Mouse (Mus musculus) midbrain, embryonic 13.5 days (tissue): Measurements from ENCODE around the gene Adh1. TPM values are rescaled to one million over a fixed set of nuclear protein-coding genes. Genes with fewer than 3 reads are reported as not detected.

ENCODE experiments used
- ATAC-seq: fragments of 200-750 bp; cut with Nextera tagmentation; 2 replicates; pipeline ENCODE4 v1.8.0; 2017; ENCODE audit warnings: mild to moderate bottlenecking, moderate TSS enrichment, moderate library complexity
- H3K27ac ChIP-seq: fragments of 300-500 bp; sonication (generic); 2 replicates; pipeline ENCODE4 v1.5.1; 2015; ENCODE audit warnings: inconsistent platforms, mild to moderate bottlenecking, moderate library complexity
- H3K27me3 ChIP-seq: fragments of 300-500 bp; sonication (generic); 2 replicates; pipeline ENCODE4 v1.6.1; 2015; ENCODE audit warnings: mild to moderate bottlenecking, inconsistent platforms
- H3K36me3 ChIP-seq: fragments of 300-500 bp; sonication (generic); 2 replicates; pipeline ENCODE4 v1.6.1; 2015; ENCODE audit warnings: mild to moderate bottlenecking, inconsistent platforms
- H3K4me1 ChIP-seq: fragments of 300-500 bp; sonication (generic); replicated peaks from 2 replicates; pipeline ENCODE4 v1.6.1; 2015; ENCODE audit warnings: inconsistent platforms
- H3K4me2 ChIP-seq: fragments of 300-500 bp; sonication (generic); replicated peaks from 2 replicates; pipeline ENCODE4 v1.6.1; 2015; ENCODE audit warnings: moderate library complexity, mild to moderate bottlenecking, inconsistent platforms
- H3K4me3 ChIP-seq: fragments of 300-500 bp; sonication (generic); replicated peaks from 2 replicates; pipeline ENCODE4 v1.5.1; 2015; ENCODE audit warnings: mild to moderate bottlenecking, inconsistent platforms
- H3K9ac ChIP-seq: fragments of 300-500 bp; sonication (generic); replicated peaks from 2 replicates; pipeline ENCODE4 v1.6.1; 2015; ENCODE audit warnings: mild to moderate bottlenecking, inconsistent platforms
- H3K9me3 ChIP-seq: fragments of 300-500 bp; sonication (generic); 2 replicates; pipeline ENCODE4 v1.6.1; 2016; ENCODE audit warnings: mild to moderate bottlenecking, inconsistent platforms
- WGBS: fragments of 180-500 bp; shearing (Covaris S2); methylation state at CpG from one replicate; pipeline ENCODE4 v1.1.7; 2015; 5-methylcytosine and 5-hydroxymethylcytosine counted together
- polyA plus RNA-seq: library from polyadenylated mRNA; unstranded; fragments of >200 nt; fragmentation: Nextera tagmentation; extraction: Ambion mirVana; gene quantifications from 2 replicates; pipeline ENCODE4 v1.2.1, GENCODE M21; 2015

Gene Adh1
- 0.81 and 0.97 TPM in 2 replicates for polyA plus RNA-seq

DNA sequence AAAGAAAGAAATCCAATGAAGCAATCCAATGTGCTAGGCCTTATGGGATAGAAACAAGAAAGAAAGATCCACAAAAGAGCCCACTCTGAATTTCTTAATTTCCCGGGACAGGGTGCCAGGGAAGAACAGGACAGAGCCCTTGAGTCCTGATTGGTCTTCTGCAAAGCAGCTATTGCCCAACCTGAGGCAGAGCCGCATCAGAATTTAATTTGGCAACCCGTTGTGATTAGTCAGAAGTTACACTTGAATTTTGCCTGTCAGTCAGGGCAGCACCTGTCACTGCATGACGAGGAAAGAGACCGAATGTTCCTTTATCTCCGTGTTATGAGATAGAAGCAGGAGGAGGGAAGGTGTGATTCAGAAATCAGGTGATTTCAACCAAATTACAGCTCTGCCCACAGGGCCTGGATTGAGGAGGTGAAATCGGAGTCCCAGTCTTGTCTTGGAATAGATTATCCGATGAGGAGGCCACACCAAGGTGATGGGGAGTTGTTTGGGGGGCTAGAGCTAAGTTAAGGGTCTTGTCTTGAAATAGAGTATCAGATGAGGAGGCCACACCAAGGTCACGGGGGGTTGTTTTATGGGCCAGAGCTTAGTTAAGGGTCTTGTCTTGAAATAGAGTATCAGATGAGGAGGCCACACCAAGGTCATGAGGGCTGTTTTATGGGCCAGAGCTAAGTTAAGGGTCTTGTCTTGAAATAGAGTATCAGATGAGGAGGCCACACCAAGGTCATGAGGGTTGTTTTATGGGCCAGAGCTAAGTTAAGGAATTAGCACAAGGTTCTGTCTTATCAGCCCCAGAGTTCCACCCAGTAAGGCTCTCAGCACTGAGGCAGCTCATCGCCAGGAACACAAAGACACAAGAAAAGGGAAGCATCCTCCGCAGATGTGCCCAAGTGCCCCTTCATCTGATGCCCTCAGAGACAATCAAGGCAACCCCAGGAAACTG is at the start of gene Adh1:
Adh1 (plus strand) TSS at position 271 of the 949 bp plus-strand sequence.
- 90% methylated on average over 11 of the region's 11 CpGs for WGBS
- Histone ChIP-seq H3K36me3 (no peaks in the 10 kb centered on the region), H3K4me1 (no peaks in the 10 kb centered on the region), H3K27me3 (no peaks in the 10 kb centered on the region), H3K9me3 (no peaks in the 10 kb centered on the region), H3K9ac (no peak within 1 kb of the TSS), H3K27ac (no peak within 1 kb of the TSS), H3K4me2 (no peak within 1 kb of the TSS), H3K4me3 (no peak within 1 kb of the TSS)
- ATAC-seq: no peak

GRCm38 (mm10) chr3:138212431-138212951 is 48.3 kb upstream of the Adh1 start:
- Histone ChIP-seq H3K4me3 (no peak overlapping the region), H3K36me3 (no peaks in the 10 kb centered on the region), H3K4me2 (no peak overlapping the region), H3K4me1 (peaks cover 5% of the 10 kb centered on the region), H3K9ac (no peak overlapping the region), H3K27ac (no peak overlapping the region), H3K27me3 (no peaks in the 10 kb centered on the region), H3K9me3 (no peaks in the 10 kb centered on the region)
- WGBS: 94% methylated on average over 4 of the region's 4 CpGs
- no peak for ATAC-seq

DNA sequence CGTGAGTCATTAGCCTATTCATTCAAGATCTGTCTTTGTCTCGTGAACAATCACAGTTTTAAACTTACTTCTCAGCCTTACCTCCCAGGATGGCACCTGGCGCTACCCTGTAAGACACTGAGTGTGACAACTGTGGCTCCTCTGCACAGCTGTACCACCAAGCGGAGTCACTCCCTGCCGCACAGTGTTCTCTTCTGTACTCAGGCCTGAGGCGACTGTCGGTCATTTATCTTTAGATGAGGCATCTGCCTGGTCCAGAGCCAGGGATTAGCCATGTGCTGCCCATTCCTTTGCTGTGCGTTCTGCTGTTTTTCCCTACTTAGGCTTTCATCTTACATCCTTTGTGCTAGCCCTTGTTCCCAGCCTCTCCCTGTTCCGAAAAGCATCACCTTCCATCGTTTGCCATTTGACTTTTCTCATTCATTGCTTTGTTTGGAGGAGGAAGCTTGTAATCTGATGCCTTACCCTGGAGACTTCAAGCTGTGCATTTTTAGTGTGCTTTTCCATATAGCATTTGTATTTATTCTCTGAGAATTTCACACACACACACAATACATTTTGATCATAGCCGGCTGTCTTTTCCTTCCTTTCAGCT is 45.3 kb upstream of the Adh1 start:
- Histone ChIP-seq H3K4me2 (peak overlapping the region; percentile 9; the same call in 1 of the 2 replicates), H3K9ac (no peak overlapping the region), H3K36me3 (no peaks in the 10 kb centered on the region), H3K27ac (no peak overlapping the region), H3K4me3 (no peak overlapping the region), H3K27me3 (no peaks in the 10 kb centered on the region), H3K4me1 (peaks cover 5% of the 10 kb centered on the region), H3K9me3 (no peaks in the 10 kb centered on the region)
- ATAC-seq: peak; percentile 79
- 13% methylated on average over 11 of the region's 11 CpGs for WGBS

GRCm38 (mm10) chr3:138216091-138216490 is 44.7 kb upstream of the Adh1 start:
- ATAC-seq: no peak
- no peaks in the 10 kb centered on the region for H3K9me3 ChIP-seq
- no peak overlapping the region for H3K27ac ChIP-seq
- H3K4me2 ChIP-seq: no peak overlapping the region
- no peaks in the 10 kb centered on the region for H3K27me3 ChIP-seq
- no peaks in the 10 kb centered on the region for H3K36me3 ChIP-seq
- WGBS: 76% methylated on average over 8 of the region's 8 CpGs
- H3K4me1 ChIP-seq: peaks cover 5% of the 10 kb centered on the region
- no peak overlapping the region for H3K4me3 ChIP-seq
- H3K9ac ChIP-seq: no peak overlapping the region

DNA sequence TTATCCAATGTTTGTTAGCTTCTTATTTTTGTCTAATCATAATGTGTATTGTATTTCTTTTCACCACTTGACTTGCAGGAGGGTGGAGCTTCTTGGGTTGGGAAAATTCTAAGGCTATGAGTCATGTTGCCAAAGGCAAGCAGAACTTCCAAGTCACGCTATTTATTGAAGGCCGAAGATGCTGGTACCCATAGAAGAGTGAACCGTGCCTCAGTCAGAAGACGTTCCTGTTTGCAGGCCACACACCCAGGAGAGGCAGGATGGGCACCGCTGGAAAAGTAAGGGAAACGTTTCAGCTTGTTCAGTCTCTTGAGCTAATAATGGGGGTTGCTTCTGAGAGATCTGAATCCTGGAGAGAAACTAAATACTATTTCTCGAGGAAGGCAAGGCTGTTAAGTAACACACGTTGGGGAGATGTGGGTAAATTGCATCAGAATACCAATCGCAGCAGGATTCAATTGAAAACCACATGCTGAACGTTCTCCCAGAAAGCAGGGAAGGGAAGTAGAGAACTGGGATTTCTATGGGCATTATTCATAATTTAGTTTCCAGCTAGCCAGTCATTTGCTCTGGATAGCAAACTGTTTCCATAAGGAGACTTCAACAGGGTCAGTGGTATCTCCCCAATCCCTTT is 43.0 kb upstream of the Adh1 start, which contains the start of gene Adh7:
Adh7 (plus strand) TSS at position 130 of the 634 bp plus-strand sequence.
- no peaks in the 10 kb centered on the region for H3K36me3 ChIP-seq
- H3K27ac ChIP-seq: no peak within 1 kb of the TSS
- no peaks in the 10 kb centered on the region for H3K9me3 ChIP-seq
- no peak for ATAC-seq
- WGBS: 86% methylated on average over 10 of the region's 10 CpGs
- no peak within 1 kb of the TSS for H3K4me2 ChIP-seq
- H3K4me1 ChIP-seq: peaks cover 5% of the 10 kb centered on the region
- H3K9ac ChIP-seq: no peak within 1 kb of the TSS
- H3K27me3 ChIP-seq: no peaks in the 10 kb centered on the region
- H3K4me3 ChIP-seq: no peak within 1 kb of the TSS

DNA sequence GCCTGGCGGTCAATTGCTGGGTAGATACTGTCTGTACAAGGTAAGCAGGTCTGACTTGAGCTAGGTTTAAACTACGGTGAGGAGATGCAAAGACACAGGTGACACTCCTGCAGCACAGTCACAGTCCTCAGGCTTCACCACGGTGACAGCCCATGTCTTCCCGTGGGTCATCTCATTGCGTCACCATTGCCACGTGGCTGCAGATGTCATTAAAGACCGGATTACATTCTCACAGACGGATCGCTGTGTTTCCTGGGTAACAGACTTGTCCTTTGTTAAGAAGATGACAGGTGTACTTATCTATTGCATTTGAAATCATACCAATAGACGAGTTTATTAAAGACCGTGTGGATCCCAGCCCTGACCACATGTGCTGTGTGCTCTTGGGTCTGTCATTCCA is 39.7 kb upstream of the Adh1 start:
- no peak overlapping the region for H3K27ac ChIP-seq
- no peaks in the 10 kb centered on the region for H3K4me1 ChIP-seq
- no peaks in the 10 kb centered on the region for H3K9me3 ChIP-seq
- H3K9ac ChIP-seq: no peak overlapping the region
- H3K36me3 ChIP-seq: no peaks in the 10 kb centered on the region
- 69% methylated on average over 11 of the region's 11 CpGs for WGBS
- H3K27me3 ChIP-seq: no peaks in the 10 kb centered on the region
- H3K4me2 ChIP-seq: no peak overlapping the region
- no peak overlapping the region for H3K4me3 ChIP-seq
- ATAC-seq: no peak

GRCm38 (mm10) chr3:138222511-138222910 is 38.3 kb upstream of the Adh1 start:
- Histone ChIP-seq H3K4me1 (no peaks in the 10 kb centered on the region), H3K9ac (no peak overlapping the region), H3K36me3 (no peaks in the 10 kb centered on the region), H3K4me2 (no peak overlapping the region), H3K9me3 (no peaks in the 10 kb centered on the region), H3K27me3 (no peaks in the 10 kb centered on the region), H3K4me3 (no peak overlapping the region), H3K27ac (no peak overlapping the region)
- ATAC-seq: no peak
- 74% methylated on average over 4 of the region's 4 CpGs for WGBS

DNA sequence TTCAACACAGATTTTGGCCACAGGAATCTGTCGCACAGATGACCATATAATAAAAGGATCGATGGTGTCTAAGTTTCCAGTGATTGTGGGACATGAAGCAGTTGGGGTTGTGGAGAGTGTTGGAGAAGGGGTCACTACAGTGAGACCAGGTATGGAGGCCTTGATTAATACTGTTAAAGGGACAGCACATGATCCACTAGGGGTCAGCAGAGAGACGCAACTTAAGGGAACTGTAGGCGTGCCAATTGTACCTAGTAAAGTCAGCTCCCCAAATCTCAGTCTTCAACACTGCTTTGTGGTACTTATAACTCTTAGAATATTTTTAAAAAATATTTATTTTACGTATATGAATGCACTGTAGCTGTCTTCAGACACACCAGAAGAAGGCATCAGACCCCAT is 37.8 kb upstream of the Adh1 start:
- Histone ChIP-seq H3K4me1 (no peaks in the 10 kb centered on the region), H3K36me3 (no peaks in the 10 kb centered on the region), H3K27me3 (no peaks in the 10 kb centered on the region), H3K9ac (no peak overlapping the region), H3K27ac (no peak overlapping the region), H3K4me2 (no peak overlapping the region), H3K9me3 (no peaks in the 10 kb centered on the region), H3K4me3 (no peak overlapping the region)
- ATAC-seq: peak; percentile 83
- 56% methylated on average over 5 of the region's 5 CpGs for WGBS

DNA sequence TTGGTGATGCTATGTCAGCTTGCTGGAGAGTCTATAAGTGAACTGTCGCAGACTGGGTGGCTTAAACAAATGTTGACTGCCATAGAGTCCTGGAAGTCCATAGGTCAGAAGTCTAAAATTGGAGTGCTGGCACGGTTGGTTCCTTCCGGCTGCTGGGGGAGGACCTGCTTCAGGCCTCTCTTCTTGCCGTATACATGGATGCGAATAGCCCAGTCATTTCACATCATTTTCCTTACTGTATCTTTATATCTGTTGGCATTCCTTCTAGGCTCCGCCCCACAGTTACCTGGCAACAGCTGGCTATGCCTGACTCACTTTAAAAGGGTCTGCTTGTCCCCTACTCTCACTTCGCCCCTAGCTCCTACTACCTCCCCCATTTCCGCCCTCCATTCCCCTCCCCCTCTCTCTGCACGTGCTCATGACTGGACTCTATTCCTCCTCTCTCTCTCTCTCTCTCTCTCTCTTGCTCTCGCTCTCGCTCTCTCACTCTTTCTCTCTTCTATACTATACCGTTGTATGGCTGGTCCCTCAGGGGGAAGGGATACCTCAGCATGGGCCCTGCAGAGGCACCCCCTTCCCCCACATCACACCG is 36.3 kb upstream of the Adh1 start:
- 82% methylated on average over 13 of the region's 13 CpGs for WGBS
- Histone ChIP-seq H3K27ac (no peak overlapping the region), H3K36me3 (no peaks in the 10 kb centered on the region), H3K9me3 (no peaks in the 10 kb centered on the region), H3K4me1 (no peaks in the 10 kb centered on the region), H3K27me3 (no peaks in the 10 kb centered on the region), H3K9ac (no peak overlapping the region), H3K4me3 (no peak overlapping the region), H3K4me2 (no peak overlapping the region)
- no peak for ATAC-seq

DNA sequence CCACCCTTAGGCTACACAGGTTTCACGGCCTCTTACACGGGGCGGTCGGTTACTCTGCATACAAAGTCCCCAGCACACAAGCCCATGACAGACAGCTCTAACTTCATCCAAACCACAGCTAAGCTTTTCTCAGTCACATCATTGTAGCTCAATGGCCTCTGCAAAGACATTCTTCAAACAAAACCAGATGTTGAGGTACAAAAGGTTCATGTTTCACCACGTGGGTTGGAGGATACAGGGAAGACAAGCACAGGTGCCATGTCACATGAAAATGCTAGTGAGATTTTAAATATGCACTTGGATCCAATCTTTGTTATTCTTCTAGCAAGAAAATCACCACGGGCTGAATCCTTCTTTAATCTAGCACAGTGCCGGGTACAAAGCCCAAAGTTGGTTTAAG is 35.5 kb upstream of the Adh1 start:
- no peaks in the 10 kb centered on the region for H3K9me3 ChIP-seq
- H3K4me1 ChIP-seq: no peaks in the 10 kb centered on the region
- no peak overlapping the region for H3K4me3 ChIP-seq
- H3K9ac ChIP-seq: no peak overlapping the region
- 62% methylated on average over 6 of the region's 7 CpGs for WGBS
- ATAC-seq: no peak
- no peaks in the 10 kb centered on the region for H3K36me3 ChIP-seq
- H3K27ac ChIP-seq: no peak overlapping the region
- H3K4me2 ChIP-seq: no peak overlapping the region
- H3K27me3 ChIP-seq: no peaks in the 10 kb centered on the region

DNA sequence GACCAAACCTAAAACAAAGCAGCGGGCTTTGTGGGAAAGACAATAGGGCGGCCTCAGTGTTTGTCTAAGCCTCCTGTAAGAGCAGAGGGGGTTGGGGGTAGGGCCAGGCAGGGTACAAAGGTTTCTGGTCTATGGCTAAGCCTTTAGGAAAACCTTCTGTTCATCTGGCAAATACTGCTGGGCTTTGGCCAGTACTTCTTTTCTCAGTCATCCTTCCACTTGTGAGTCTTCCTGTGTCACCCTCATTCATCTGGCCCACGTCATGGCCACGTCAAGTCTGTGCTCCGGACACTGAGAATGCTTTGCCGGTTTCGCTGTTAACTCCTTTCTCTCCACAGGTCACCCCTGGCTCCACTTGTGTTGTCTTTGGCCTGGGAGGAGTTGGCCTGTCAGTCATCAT is 34.9 kb upstream of the Adh1 start:
- Histone ChIP-seq H3K4me1 (no peaks in the 10 kb centered on the region), H3K9me3 (no peaks in the 10 kb centered on the region), H3K4me3 (no peak overlapping the region), H3K27me3 (no peaks in the 10 kb centered on the region), H3K27ac (no peak overlapping the region), H3K36me3 (no peaks in the 10 kb centered on the region), H3K4me2 (no peak overlapping the region), H3K9ac (no peak overlapping the region)
- WGBS: 28% methylated on average over 7 of the region's 7 CpGs
- ATAC-seq: no peak

- Histone ChIP-seq H3K9ac (no peak overlapping the region), H3K4me3 (no peak overlapping the region), H3K27ac (no peak overlapping the region), H3K4me2 (no peak overlapping the region), H3K9me3 (no peaks in the 10 kb centered on the region), H3K27me3 (no peaks in the 10 kb centered on the region), H3K4me1 (no peaks in the 10 kb centered on the region), H3K36me3 (no peaks in the 10 kb centered on the region)
- ATAC-seq: no peak
- WGBS: 96% methylated on average over 6 of the region's 6 CpGs
Observed at GRCm38 (mm10) chr3:138226476-138226875, 34.3 kb upstream of the Adh1 start.
